24 mouse cellular contexts compared by ENCODE assay signal in the genomic region with DNA sequence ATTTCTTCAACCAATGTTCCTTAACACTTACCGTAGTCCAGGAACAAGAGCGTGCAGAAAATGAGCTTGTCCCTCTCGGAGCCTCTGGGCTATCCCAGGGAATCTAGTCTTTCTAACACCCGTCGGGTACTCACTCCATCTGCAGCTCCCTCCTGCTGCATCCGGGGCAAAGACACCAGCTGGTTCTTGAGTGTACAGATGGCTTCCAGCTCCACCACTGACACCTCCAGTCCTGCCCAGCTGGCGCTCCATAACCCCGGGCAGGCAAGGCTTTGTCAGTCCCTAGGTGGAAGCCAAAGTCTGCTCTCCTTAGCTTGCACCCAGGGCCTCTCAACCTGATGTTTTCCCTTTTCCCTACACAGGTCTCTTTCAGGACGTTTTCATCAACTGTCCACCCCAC. TPM values are rescaled to one million over a fixed set of nuclear protein-coding genes. Genes with fewer than 3 reads are reported as not detected.
A peak's percentile ranks its signal among the peaks of the same experiment; 100 is the strongest.
DNase-seq lines count a peak whose midpoint lies in the region; ATAC-seq and TF ChIP-seq lines count a peak whose summit lies in the region.
"Had no signal": no experiment of that assay in that cellular context is flagged by ENCODE, and none has a peak within 500 bp of the region (broad histone marks: within the 10 kb centered on the region; RNA-seq: fewer than 3 reads in every experiment).

No protein-coding gene starts in this region.

- ATAC-seq in hindbrain, embryonic 12.5 days (ENCODE audit: low FRiP score) = no peak
- peak; percentile 49; the same call in 1 of the 2 replicates for ATAC-seq in forebrain, embryonic 16.5 days
- ATAC-seq: liver, postnatal 0 days; midbrain, embryonic 13.5 days had no signal

- H3K9me3 ChIP-seq in hindbrain, embryonic 10.5 days = no peaks in the 10 kb centered on the region
- H3K9me3 ChIP-seq in hindbrain, embryonic 12.5 days (replicated peaks) = no peaks in the 10 kb centered on the region
- H3K9me3 ChIP-seq in forebrain, embryonic 16.5 days (ENCODE audit: control insufficient read depth, low read length) = no peaks in the 10 kb centered on the region
- H3K9me3 ChIP-seq: heart, embryonic 10.5 days; hindbrain, embryonic 15.5 days; limb, embryonic 15.5 days; midbrain, embryonic 13.5 days had no signal

- no peak for TF ChIP-seq POLR2A in cerebellum, adult 2 months (IDR thresholded peaks at IDR 0.05; ENCODE audit: borderline replicate concordance, insufficient read depth, low read length)

- 62% methylated on average over 9 of the region's 9 CpGs for WGBS in hindbrain, embryonic 10.5 days
- 68% methylated on average over 9 of the region's 9 CpGs for WGBS in hindbrain, embryonic 12.5 days
- WGBS in cerebellum, adult 2 months = 17% methylated on average over 9 of the region's 9 CpGs
- 62% methylated on average over 9 of the region's 9 CpGs for WGBS in forebrain, embryonic 16.5 days

- 0 out of 2 replicates have a peak overlapping the region, but pooled peaks have one; percentile 36 for H3K27ac ChIP-seq in hindbrain, embryonic 10.5 days
- H3K27ac ChIP-seq in hindbrain, embryonic 12.5 days = no peak overlapping the region
- peak overlapping the region; percentile 49 for H3K27ac ChIP-seq in cerebellum, adult 2 months (ENCODE audit: insufficient read depth, low read length)
- peak overlapping the region; percentile 32; the same call in 1 of the 2 replicates for H3K27ac ChIP-seq in forebrain, embryonic 16.5 days (ENCODE audit: low read length)
- H3K27ac ChIP-seq: heart, embryonic 10.5 days; hindbrain, embryonic 15.5 days; limb, embryonic 15.5 days; midbrain, embryonic 13.5 days had no signal

- TF ChIP-seq CTCF in cerebellum, adult 2 months (IDR thresholded peaks at IDR 0.05; ENCODE audit: borderline replicate concordance, insufficient read depth, low read depth, low read length) = no peak

- no peak overlapping the region for H3K9ac ChIP-seq in hindbrain, embryonic 12.5 days
- no peak overlapping the region for H3K9ac ChIP-seq in forebrain, embryonic 16.5 days (replicated peaks; ENCODE audit: low read depth, low read length)
- H3K9ac ChIP-seq: hindbrain, embryonic 15.5 days; limb, embryonic 15.5 days; liver, postnatal 0 days; midbrain, embryonic 13.5 days had no signal

- no peak overlapping the region for H3K4me3 ChIP-seq in hindbrain, embryonic 10.5 days
- H3K4me3 ChIP-seq in hindbrain, embryonic 12.5 days = no peak overlapping the region
- H3K4me3 ChIP-seq in cerebellum, adult 2 months (replicated peaks; ENCODE audit: insufficient read depth, low read depth, low read length) = no peak overlapping the region
- no peak overlapping the region for H3K4me3 ChIP-seq in forebrain, embryonic 16.5 days (replicated peaks; ENCODE audit: low read length)
- H3K4me3 ChIP-seq: heart, embryonic 10.5 days; hindbrain, embryonic 15.5 days; limb, embryonic 15.5 days; midbrain, embryonic 13.5 days; myocyte had no signal

- peaks cover 4% of the 10 kb centered on the region; the same call in 1 of the 2 replicates for H3K27me3 ChIP-seq in hindbrain, embryonic 10.5 days (ENCODE audit: insufficient read depth, poor library complexity, severe bottlenecking)
- peaks cover under 1% of the 10 kb centered on the region for H3K27me3 ChIP-seq in hindbrain, embryonic 12.5 days
- H3K27me3 ChIP-seq in cerebellum, adult 2 months (ENCODE audit: control insufficient read depth, insufficient read depth, low read length) = no peaks in the 10 kb centered on the region
- no peaks in the 10 kb centered on the region for H3K27me3 ChIP-seq in forebrain, embryonic 16.5 days (replicated peaks; ENCODE audit: control insufficient read depth, insufficient read depth, low read length)
- H3K27me3 ChIP-seq: hindbrain, embryonic 15.5 days; midbrain, embryonic 13.5 days had no signal

- DNase-seq in hindbrain, embryonic 10.5 days (ENCODE audit: low spot score) = no peak
- DNase-seq in brain, adult 2 months (ENCODE audit: low read depth, low spot score) = peak; percentile 85
- DNase-seq in cerebellum, adult 2 months = peak; percentile 68 to 75
- DNase-seq in spleen, adult 12 weeks (ENCODE audit: low spot score) = no peak
- no peak for DNase-seq in heart, adult 8-10 months (ENCODE audit: low spot score)
- DNase-seq: adrenal gland, postnatal 25 days; gastrocnemius, postnatal 14 days; heart, postnatal 10 days; kidney, adult 18-20 months; kidney, postnatal 14 days; liver, postnatal 0 days; thymus, adult 18-20 months had no signal

- H3K4me2 ChIP-seq in hindbrain, embryonic 12.5 days (replicated peaks) = no peak overlapping the region
- no peak overlapping the region for H3K4me2 ChIP-seq in forebrain, embryonic 16.5 days (ENCODE audit: low read length)
- H3K4me2 ChIP-seq: hindbrain, embryonic 15.5 days; limb, embryonic 15.5 days; midbrain, embryonic 13.5 days had no signal

- peaks cover 23% of the 10 kb centered on the region for H3K4me1 ChIP-seq in hindbrain, embryonic 10.5 days (replicated peaks)
- H3K4me1 ChIP-seq in hindbrain, embryonic 12.5 days = peaks cover 6% of the 10 kb centered on the region
- peaks cover 41% of the 10 kb centered on the region for H3K4me1 ChIP-seq in cerebellum, adult 2 months (ENCODE audit: control insufficient read depth, insufficient read depth, low read length)
- peaks cover 4% of the 10 kb centered on the region; the same call in 1 of the 2 replicates for H3K4me1 ChIP-seq in forebrain, embryonic 16.5 days (replicated peaks; ENCODE audit: control insufficient read depth, insufficient read depth, low read length)
- H3K4me1 ChIP-seq: hindbrain, embryonic 15.5 days; limb, embryonic 15.5 days had no signal

- H3K36me3 ChIP-seq in hindbrain, embryonic 10.5 days = peaks cover 49% of the 10 kb centered on the region
- peaks cover 84% of the 10 kb centered on the region for H3K36me3 ChIP-seq in hindbrain, embryonic 12.5 days
- H3K36me3 ChIP-seq in forebrain, embryonic 16.5 days (ENCODE audit: control insufficient read depth, insufficient read depth) = peaks cover 29% of the 10 kb centered on the region
- H3K36me3 ChIP-seq: heart, embryonic 10.5 days; limb, embryonic 15.5 days had no signal

RNA-seq across cellular contexts. Expression of a gene that starts 19.6 kb away (rescaled TPM):
- polyA plus RNA-seq in hindbrain, embryonic 10.5 days (2016; fragmentation: Nextera tagmentation; extraction: Ambion mirVana) = 1.4 and 2.1 TPM in 2 replicates
- polyA plus RNA-seq in hindbrain, embryonic 12.5 days (2016; fragmentation: Nextera tagmentation; extraction: Ambion mirVana) = 5.3 and 6.6 TPM in 2 replicates
- 46.7 and 47.4 TPM in 2 replicates for polyA plus RNA-seq in cerebellum, adult 2 months (2012; rRNA removed)
- polyA plus RNA-seq in forebrain, embryonic 16.5 days (2015; fragmentation: Nextera tagmentation; extraction: Ambion mirVana) = 5.1 and 5.6 TPM in 2 replicates
- under 1 TPM; 0.11 to 0.41 (median 0.24) TPM for total RNA-seq in heart, adult 8-10 months (2022)
- polyA plus RNA-seq: liver, postnatal 0 days; myocyte had no signal

RNA-seq across cellular contexts. Expression of a gene that starts 28.7 kb away (rescaled TPM):
- 75.2 and 91.2 TPM in 2 replicates for polyA plus RNA-seq in hindbrain, embryonic 10.5 days (2016; fragmentation: Nextera tagmentation; extraction: Ambion mirVana)
- 35.3 and 35.5 TPM in 2 replicates for polyA plus RNA-seq in hindbrain, embryonic 12.5 days (2016; fragmentation: Nextera tagmentation; extraction: Ambion mirVana)
- polyA plus RNA-seq in cerebellum, adult 2 months (2012; rRNA removed) = 5.3 and 5.6 TPM in 2 replicates
- polyA plus RNA-seq in forebrain, embryonic 16.5 days (2015; fragmentation: Nextera tagmentation; extraction: Ambion mirVana) = 26.0 and 26.6 TPM in 2 replicates
- 1 to 10 TPM; 1.7 to 2.2 (median 1.8) TPM for total RNA-seq in heart, adult 8-10 months (2022)
- total RNA-seq: neutrophil, adult 5-6 weeks had no signal

RNA-seq across cellular contexts. Expression of a gene that starts 29.6 kb away (rescaled TPM):
- not detected in 2 replicates for polyA plus RNA-seq in hindbrain, embryonic 10.5 days (2016; fragmentation: Nextera tagmentation; extraction: Ambion mirVana)
- not detected in 2 replicates for polyA plus RNA-seq in hindbrain, embryonic 12.5 days (2016; fragmentation: Nextera tagmentation; extraction: Ambion mirVana)
- 0.71 and 0.72 TPM in 2 replicates for polyA plus RNA-seq in cerebellum, adult 2 months (2012; rRNA removed)
- not detected in 2 replicates for polyA plus RNA-seq in forebrain, embryonic 16.5 days (2015; fragmentation: Nextera tagmentation; extraction: Ambion mirVana)
- total RNA-seq in heart, adult 8-10 months (2022) = not detected
- total RNA-seq: adrenal gland, postnatal 25 days; gastrocnemius, postnatal 14 days; heart, postnatal 10 days; megakaryocyte progenitor cell, adult 5-6 weeks; neutrophil, adult 5-6 weeks had no signal
- polyA plus RNA-seq: C2C12; hindbrain, embryonic 15.5 days; limb, embryonic 15.5 days; midbrain, embryonic 13.5 days; myocyte; small intestine, adult 2 months; urinary bladder, adult 2 months had no signal

RNA-seq across cellular contexts. Expression of a gene that starts 39.1 kb away (rescaled TPM):
- polyA plus RNA-seq in hindbrain, embryonic 10.5 days (2016; fragmentation: Nextera tagmentation; extraction: Ambion mirVana) = 0.50 and 0.64 TPM in 2 replicates
- polyA plus RNA-seq in hindbrain, embryonic 12.5 days (2016; fragmentation: Nextera tagmentation; extraction: Ambion mirVana) = 0.57 and 0.95 TPM in 2 replicates
- polyA plus RNA-seq in cerebellum, adult 2 months (2012; rRNA removed) = 3.7 and 4.6 TPM in 2 replicates
- 2.1 and 2.2 TPM in 2 replicates for polyA plus RNA-seq in forebrain, embryonic 16.5 days (2015; fragmentation: Nextera tagmentation; extraction: Ambion mirVana)
- 1 to 10 TPM in 1 of 4 experiments, under 1 TPM in 3; 0.54 to 1.0 (median 0.88) TPM for total RNA-seq in heart, adult 8-10 months (2022)
- total RNA-seq: megakaryocyte progenitor cell, adult 5-6 weeks had no signal
- polyA plus RNA-seq: C2C12; liver, postnatal 0 days; myocyte; small intestine, adult 2 months had no signal

Comparison
In these comparisons a context has a peak if more than half of its experiments do, and no peak if none do; other contexts are left out.
1. DNase-seq: peak in brain, adult 2 months (single experiment) and cerebellum, adult 2 months (2 of 2); none in hindbrain, embryonic 10.5 days (single experiment), spleen, adult 12 weeks (single experiment) and heart, adult 8-10 months (single experiment).